Mouse (Mus musculus): ENCODE measurements around the gene Gm28374.

- TF ChIP-seq ETS1 (conservative IDR thresholded peaks at IDR 0.05; ENCODE audit: low read depth, low read length) (no peak), CTCF (conservative IDR thresholded peaks at IDR 0.05 in 1 of 2, IDR thresholded peaks at IDR 0.05 in 1 of 2; ENCODE audit: low read depth in 2 of 2, low read length in 2 of 2) (no peak), SMC3 (IDR thresholded peaks at IDR 0.05; ENCODE audit: low read depth, low read length) (no peak), MYC (IDR thresholded peaks at IDR 0.05; ENCODE audit: low read depth, low read length) (no peak), TCF12 (IDR thresholded peaks at IDR 0.05; ENCODE audit: low read depth, low read length) (no peak), HCFC1 (IDR thresholded peaks at IDR 0.05; ENCODE audit: low read depth, low read length) (no peak), EP300 (IDR thresholded peaks at IDR 0.05; ENCODE audit: low read length) (no peak), USF1 (IDR thresholded peaks at IDR 0.05; ENCODE audit: low read depth, low read length) (no peak), GABPA (IDR thresholded peaks at IDR 0.05; ENCODE audit: insufficient replicate concordance, low read depth, low read length) (no peak), POLR2A (IDR thresholded peaks at IDR 0.05; ENCODE audit: low read depth, low read length) (no peak), POLR2AphosphoS2 (IDR thresholded peaks at IDR 0.05; ENCODE audit: low read depth, low read length) (no peak), MXI1 (IDR thresholded peaks at IDR 0.05; ENCODE audit: low read depth, low read length) (no peak), MAZ (IDR thresholded peaks at IDR 0.05; ENCODE audit: low read depth, low read length) (no peak), SIN3A (IDR thresholded peaks at IDR 0.05; ENCODE audit: low read length) (no peak)
Observed at GRCm38 (mm10) chr19:6038326-6038725, 43.7 kb downstream of the Gm28374 start.

All from CH12.LX (cell line).